Mouse (Mus musculus): ENCODE data around the gene Kcnip4. TPM values are rescaled to one million over a fixed set of nuclear protein-coding genes. Genes with fewer than 3 reads are reported as not detected.

Kcnip4 gene
- polyA plus RNA-seq, 1 experiment, result 0.08 TPM

DNA sequence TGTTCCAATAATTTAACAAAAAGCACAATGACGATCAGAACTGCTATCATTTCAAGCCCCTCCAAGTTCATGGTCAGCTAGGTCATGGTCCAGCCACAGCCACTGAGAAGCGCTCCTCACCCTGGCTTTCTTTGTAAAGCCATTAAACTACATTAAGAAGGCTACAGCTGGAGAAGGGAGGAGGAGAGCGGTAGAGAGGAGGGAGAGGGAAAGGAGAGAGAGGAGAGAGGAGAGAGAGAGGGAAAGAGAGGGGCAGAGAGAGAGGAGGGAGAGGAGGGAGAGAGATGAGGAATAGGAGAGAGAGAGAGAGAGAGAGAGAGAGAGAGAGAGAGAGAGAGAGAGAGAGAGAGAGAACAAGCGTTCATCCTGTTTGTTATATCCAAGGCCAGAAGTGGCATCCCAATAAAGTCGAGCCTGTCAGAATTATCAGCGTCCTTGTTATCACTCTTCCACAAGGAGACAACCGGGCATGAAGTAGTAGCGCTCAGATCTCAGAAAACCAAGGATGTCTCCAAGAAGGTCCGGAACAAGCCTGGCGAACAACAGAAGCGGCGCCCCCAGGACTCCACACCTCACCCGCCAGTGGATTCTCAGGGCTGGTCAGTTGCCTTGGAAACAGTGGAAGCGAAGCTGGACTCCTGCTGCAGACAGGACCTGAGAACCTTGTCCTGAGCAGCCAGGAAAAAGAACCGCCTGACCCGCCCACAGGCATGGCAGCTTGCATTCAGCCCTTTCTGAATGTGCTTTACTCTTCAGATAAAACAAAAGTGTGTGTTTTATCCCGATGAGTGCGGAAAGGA lies 635.1 kb downstream of the Kcnip4 start:
- no peak for DNase-seq (ENCODE audit: low spot score)

DNA sequence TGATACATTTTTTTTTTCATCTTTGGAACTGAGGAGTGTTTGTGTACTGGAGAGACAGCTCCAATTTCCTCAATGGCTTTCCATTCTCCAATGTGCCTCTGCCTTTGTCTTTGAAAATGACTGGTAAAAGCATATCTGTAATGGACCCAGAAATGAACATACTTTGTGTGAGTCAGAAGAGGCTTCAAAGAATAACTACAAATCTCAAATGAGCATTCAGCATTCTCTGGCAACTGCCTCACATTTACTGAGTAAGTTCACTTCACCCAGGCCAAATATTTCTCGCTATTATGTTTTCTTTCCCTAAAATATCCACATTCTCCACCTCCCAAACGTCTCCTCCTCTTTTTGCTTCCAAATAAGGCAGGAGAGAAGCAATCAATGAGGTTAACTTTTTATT lies 646.6 kb downstream of the Kcnip4 start:
- no peak for DNase-seq (ENCODE audit: low spot score)

DNA sequence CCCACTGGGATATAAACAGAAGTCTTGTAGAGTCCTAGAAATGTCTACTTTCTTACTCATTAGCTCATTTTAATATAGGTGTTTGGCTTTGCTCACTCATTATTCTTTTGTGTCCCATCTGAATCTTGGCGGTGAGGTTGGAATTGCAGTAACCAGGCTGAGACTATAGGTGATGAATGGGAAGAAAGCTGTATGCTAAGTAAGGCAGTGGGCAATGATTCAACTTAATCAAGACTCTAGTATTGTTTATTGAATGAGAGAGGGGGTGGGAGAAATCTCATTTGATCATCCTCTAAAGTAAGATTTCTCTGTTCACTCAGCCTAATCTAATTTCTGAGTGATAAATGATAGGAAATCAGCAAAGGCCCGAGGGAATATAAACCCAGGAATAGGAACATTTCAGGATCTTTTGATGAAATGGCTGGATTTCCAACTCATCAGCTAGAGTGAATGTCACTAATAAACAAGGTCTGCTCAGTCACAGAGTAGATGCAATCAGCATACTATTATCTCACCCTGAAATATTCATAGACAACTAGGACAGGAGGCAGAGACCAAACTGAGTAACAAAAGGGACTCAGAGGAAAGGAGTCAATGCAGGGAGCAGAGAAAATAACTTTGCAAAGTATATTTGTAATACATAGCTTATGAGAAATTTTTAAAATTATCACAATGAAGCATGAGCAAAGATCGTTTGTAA lies 660.3 kb downstream of the Kcnip4 start:
- DNase-seq (ENCODE audit: low spot score), result no peak

DNA sequence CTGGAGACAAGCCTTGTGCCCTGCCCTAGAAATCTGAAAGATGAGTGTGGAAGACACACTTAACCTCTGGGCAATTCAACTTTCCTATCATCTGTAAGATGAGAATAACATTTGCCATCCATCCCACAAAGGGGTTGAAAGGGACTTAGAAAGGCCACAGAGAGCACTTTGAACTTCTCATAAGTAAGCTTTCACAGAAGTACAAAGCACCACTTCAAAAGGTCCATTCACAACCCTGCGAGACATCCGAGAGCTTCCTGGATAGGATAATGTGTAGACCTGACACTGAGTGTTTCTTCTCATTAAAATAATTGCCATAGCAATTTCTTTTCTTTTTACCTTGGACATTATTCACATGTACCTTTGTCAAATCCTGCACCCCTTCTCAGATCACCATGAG lies 683.7 kb downstream of the Kcnip4 start:
- DNase-seq (ENCODE audit: low spot score), result no peak

DNA sequence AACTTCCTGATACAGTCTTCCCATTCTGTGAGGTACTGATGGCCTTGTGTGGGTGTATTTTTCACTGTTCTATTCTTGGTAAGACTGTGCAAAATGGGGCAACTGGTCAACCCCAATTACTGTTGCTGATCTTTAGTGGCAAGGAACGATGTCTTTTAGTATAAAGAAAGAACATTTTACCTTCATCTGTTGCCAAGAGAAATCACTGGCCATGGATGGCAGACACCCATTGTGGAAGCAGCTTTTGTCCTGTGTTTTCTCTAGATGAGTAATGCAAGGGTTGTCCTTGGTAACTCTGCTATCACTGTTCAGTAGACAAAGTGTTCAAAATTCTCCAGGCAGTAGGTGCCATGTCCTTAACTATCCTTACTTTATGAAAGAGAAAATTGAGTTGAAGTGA lies 729.2 kb downstream of the Kcnip4 start:
- DNase-seq (ENCODE audit: low spot score), result no peak

GRCm38 (mm10) chr5:48779376-48779775 lies 745.3 kb downstream of the Kcnip4 start:
- DNase-seq (ENCODE audit: low spot score), result no peak

GRCm38 (mm10) chr5:48748613-48749012 lies 776.1 kb downstream of the Kcnip4 start:
- no peak for DNase-seq (ENCODE audit: low spot score)

DNA sequence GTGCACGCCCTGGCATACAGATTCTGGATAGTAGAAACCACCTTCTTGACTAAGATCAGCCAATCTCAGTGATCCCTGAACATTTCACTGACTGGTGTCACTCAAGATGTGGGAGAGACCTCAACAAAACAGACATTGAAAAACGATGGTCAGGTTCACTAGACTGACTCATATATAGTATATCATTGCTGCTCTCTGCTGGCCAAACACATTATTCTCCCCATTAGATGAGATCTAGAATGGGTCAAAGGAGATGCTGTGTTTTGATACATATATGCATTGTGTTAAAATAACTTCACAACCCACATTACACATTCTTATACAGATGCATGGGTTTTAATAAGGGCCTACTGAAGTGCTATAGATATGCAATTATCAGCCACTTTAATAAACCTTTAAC lies 787.1 kb downstream of the Kcnip4 start:
- DNase-seq (ENCODE audit: low spot score), result no peak

GRCm38 (mm10) chr5:48718166-48718565 lies 806.5 kb downstream of the Kcnip4 start:
- DNase-seq (ENCODE audit: low spot score), result no peak

GRCm38 (mm10) chr5:48705997-48706396 lies 818.7 kb downstream of the Kcnip4 start:
- no peak for DNase-seq (ENCODE audit: low spot score)

- DNase-seq (ENCODE audit: low spot score), result no peak
Observed at GRCm38 (mm10) chr5:48687068-48687467, 837.6 kb downstream of the Kcnip4 start.

DNA sequence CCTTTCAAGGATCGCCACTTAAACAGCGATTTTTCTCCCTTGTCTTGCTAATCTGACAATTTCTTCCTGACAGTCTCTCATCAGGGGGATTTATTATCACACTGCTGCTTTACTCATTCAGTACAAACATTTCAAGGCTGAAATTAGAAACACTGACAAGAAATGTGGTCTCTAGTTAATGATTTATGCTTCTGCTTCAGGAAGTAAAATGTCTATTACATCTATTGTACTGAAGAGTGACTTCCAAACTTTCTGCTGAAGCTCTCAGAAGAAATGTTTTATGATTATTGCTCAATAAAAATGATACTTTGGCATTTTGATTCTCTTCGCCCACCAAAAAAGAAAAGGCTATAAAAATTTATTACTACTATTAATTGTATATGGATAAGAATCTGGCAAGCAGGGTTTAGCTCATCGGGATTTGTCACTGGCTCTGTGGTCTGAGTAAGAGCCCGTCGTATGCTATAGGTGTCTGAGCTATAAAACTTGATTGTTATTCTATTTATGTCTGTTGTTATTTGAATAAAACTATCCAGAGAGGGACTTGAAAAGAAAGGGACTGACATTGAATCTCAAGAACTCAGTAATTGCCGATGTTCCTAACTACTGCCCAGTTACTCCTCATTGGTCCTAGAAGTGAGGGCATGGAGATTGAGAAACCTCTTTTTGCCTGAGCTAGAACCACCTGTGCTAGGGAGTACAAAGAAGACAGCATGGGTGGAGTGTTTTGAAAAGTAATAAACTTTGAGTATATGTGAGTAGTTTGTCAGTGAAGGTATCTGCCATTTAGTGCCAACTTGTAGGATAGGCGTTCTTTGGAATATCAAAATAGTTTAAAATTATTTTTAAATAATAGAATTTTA lies 844.7 kb downstream of the Kcnip4 start:
- DNase-seq (ENCODE audit: low spot score), result no peak

GRCm38 (mm10) chr5:48662504-48662903 lies 862.2 kb downstream of the Kcnip4 start:
- no peak for DNase-seq (ENCODE audit: low spot score)

DNA sequence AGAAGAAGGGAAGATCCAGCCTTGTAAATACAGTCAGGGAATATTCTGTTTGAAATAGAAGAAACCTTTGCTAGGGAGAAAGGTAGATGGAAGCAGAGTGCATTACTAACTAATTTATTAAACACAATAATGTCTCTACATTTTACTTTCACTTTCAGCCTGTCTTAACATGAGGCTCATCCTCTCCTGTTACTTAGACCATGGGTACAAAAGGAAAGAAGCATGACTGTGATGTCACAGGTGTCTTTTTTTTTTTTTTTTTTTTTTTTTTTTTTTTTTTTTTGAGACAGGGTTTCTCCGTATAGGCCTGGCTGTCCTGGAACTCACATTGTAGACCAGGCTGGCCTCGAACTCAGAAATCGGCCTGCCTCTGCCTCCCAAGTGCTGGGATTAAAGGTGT lies 864.7 kb downstream of the Kcnip4 start:
- no peak for DNase-seq (ENCODE audit: low spot score)

GRCm38 (mm10) chr5:48650496-48650895 lies 874.2 kb downstream of the Kcnip4 start:
- DNase-seq (ENCODE audit: low spot score), result no peak

DNA sequence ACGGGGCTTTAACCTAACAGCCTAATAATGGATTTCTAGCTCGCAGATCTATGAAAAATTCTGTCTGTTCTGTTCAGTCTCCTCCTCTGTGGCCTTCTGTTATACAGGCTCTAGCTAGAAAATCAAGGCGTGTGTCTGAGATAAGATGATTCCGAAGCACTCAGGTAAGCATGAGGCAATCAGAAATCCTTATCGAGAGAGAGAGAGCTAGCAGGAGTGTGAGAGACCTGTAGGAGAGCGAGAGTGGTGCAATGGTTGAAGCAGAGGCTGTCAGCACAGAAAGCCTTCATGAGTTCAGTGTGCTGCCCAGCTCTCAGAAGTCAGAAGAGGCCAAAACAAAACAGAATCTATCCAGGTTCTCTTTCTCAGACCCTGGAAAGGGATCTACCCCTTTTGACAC lies 888.0 kb downstream of the Kcnip4 start:
- no peak for DNase-seq (ENCODE audit: low spot score)

GRCm38 (mm10) chr5:48633631-48634030 lies 891.1 kb downstream of the Kcnip4 start:
- no peak for DNase-seq (ENCODE audit: low spot score)

- DNase-seq (ENCODE audit: low spot score), result no peak
Observed at GRCm38 (mm10) chr5:48623370-48623769, 901.3 kb downstream of the Kcnip4 start.

DNA sequence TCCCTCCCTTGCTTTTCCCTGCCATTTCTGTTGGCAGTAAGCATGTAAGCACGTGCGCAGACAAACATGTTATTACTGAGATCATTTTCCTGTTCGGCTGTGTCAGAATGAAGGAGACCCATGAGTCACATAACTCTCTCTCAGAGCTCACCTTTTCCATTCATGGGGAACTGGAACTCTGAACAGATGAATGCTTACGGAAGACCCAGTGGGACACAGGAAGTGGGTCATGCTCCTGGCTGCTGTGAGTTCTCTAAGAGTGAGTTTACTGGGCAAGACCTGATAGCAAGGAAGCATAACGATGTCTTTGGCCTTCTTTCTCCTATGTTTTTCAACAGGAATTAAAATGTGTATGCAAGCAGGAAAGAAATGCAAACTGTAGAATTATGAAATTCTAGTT lies 917.8 kb downstream of the Kcnip4 start:
- no peak for DNase-seq (ENCODE audit: low spot score)

DNA sequence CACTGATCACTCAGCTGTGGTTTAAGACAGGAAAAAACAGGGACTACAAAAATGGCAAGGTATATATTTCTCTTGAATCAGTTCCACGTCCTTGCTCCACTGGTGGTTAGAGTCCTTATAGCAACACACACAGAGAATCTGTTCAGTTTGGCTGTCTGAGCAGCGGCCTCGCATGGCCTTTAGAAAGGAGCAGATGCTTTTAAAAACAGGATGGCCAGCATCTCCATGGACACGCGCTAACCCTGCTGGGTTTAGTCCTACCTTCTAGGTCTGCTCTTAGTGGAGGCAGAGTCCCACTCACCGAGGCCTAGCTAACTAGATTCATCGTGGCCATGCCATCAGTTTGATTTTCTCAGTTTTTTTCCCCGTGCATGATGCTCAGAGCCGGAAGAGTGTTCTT lies 918.4 kb downstream of the Kcnip4 start:
- DNase-seq (ENCODE audit: low spot score), result no peak

- no peak for DNase-seq (ENCODE audit: low spot score)
Observed at GRCm38 (mm10) chr5:48599481-48600040, 925.1 kb downstream of the Kcnip4 start.

DNA sequence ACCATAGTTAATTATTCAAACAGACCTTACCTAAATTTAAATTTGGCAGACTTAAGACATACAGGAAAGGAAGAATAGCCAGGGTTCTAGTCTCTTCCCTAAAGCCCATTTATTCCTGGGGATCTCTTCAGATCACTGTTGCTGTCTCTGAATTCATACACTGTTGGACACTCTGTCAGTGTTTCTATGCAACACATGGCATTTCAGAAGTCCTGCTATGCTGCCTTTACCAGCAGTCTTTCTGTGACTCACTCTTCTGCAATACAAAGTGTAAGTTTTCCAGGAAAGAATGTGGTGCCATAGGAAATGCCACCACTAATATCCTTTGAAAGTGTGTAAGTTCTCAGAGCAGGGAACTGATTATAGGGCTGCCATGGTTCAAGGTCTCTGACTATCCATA lies 936.7 kb downstream of the Kcnip4 start:
- no peak for DNase-seq (ENCODE audit: low spot score)
